Mouse (Mus musculus) C2C12 (cell line): ENCODE results near the gene Slc9a3r1.

Experiments
- CTCF ChIP-seq: IDR thresholded peaks from one replicate; pipeline ENCODE4 v1.5.1; 2011; ENCODE audit not compliant: control insufficient read depth, insufficient read depth, insufficient read length
- FOSL1 ChIP-seq: IDR thresholded peaks from one replicate; pipeline ENCODE4 v1.8.0; 2011; ENCODE audit warnings: mild to moderate bottlenecking, low read length; ENCODE audit not compliant: poor library complexity, insufficient read depth, severe bottlenecking
- MAX ChIP-seq: IDR thresholded peaks from one replicate; pipeline ENCODE4 v1.6.1; 2011; ENCODE audit warnings: mild to moderate bottlenecking, control low read depth
- MYOG ChIP-seq: IDR thresholded peaks from one replicate; pipeline ENCODE4 v1.6.1; 2011; ENCODE audit not compliant: control insufficient read depth, insufficient read length; ENCODE audit errors: extremely low read depth
- USF1 ChIP-seq: IDR thresholded peaks from one replicate; pipeline ENCODE4 v1.6.1; 2011; ENCODE audit warnings: low read depth, mild to moderate bottlenecking, control low read depth, moderate library complexity

GRCm38 (mm10) chr11:115138597-115139262, 24.4 kb upstream of the Slc9a3r1 start:
- TF ChIP-seq CTCF: no peak
- TF ChIP-seq MAX: no peak
- no peak for TF ChIP-seq USF1
- TF ChIP-seq MYOG: no peak
- TF ChIP-seq FOSL1: no peak
